Mouse (Mus musculus) hematopoietic stem cell, adult 5-6 weeks (primary cell): ENCODE data around the gene Pdp2. TPM values are rescaled to one million over a fixed set of nuclear protein-coding genes. Genes with fewer than 3 reads are reported as not detected.

ENCODE experiments used
- ATAC-seq, 2 experiments: fragments of 125-278 bp in 1 of 2; replicated peaks in 1 of 2; 2 replicates each; pipeline ENCODE4 v1.8.0; 2016 to 2017; ENCODE audit warnings: inconsistent platforms in 2 of 2, mild to moderate bottlenecking in 2 of 2, moderate number of reproducible peaks in 2 of 2, low read depth in 1 of 2, moderate TSS enrichment in 1 of 2; ENCODE audit not compliant: low FRiP score in 2 of 2, poor library complexity in 2 of 2, severe bottlenecking in 2 of 2, insufficient read depth in 1 of 2, low TSS enrichment in 1 of 2
- total RNA-seq: library from RNA; stranded (forward); fragments of 172-1452, 232-1000 nt; gene quantifications from 2 replicates; pipeline ENCODE4 v1.2.3, GENCODE M21; 2017

Gene Pdp2
- total RNA-seq, 1 experiment from 2014 or later, result 13.0 TPM

GRCm38 (mm10) chr8:104593536-104594325, 2.5 kb downstream of the Pdp2 start:
- ATAC-seq, result no peak

- ATAC-seq, result no peak
Measured at GRCm38 (mm10) chr8:104594611-104595362, 3.5 kb downstream of the Pdp2 start.

- ATAC-seq, result peak; percentile 55 to 61
Measured at GRCm38 (mm10) chr8:104595773-104596536, 4.7 kb downstream of the Pdp2 start.

DNA sequence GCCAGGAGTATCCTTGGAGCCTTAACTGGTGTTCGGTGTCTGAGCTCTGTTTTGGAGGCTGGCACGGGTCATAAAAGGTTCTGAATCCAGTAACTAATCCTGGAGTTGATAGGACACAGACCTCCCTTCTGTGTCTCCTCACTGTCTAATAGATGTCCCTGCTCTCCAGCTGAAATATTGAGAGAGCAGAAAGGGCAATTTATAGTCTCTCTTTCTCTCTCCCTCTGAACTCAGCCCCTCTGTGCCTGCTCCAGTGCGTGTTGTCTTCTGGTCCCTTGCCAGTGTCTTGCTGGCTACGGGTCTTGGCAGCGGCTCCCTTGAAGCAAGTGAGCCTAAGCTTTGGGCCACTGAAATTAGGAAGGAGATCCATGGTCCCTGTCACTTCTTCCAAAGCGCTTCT, 6.4 kb downstream of the Pdp2 start:
- ATAC-seq, result no peak

GRCm38 (mm10) chr8:104598496-104598895, 7.2 kb downstream of the Pdp2 start:
- no peak for ATAC-seq

DNA sequence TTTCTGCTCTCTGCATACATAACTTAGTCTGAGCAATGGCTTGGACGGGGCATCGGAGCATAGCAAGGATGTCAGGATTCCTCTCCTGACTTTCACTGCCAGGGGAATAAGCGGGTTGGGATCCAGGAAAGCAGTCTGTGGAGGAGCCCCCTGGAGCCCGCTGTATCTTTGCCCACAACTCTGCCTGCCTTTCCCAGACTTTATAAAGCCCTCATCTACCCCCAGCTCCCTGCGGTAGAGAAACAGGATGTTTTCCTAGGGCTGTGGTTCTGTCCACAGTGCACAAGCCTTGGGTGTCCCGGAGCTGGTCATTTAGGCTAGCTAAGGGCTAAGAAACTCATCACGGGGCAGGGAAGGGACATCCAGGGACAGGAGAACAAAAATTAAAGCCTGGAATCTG, 10.1 kb downstream of the Pdp2 start:
- no peak for ATAC-seq

DNA sequence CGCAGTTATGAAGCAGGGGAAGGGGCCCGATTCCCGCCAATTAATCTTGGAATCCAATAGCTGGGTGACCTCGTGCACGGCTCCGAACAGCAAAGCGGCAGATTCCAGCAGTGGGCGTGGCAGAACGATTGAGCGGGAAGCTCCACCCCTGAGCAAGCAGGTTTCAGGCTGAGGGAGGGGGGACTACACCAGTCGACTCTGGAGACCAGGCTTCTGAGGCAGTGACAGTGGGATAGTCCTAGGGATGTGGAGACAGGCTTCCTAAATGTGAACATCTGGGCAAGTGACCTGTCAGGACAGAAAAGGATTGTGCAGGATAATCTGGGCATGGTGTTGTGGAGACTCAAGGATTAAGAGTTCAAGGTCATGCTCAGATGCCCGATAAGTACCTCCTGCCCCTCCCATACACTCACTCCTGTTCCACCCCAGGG, 10.7 kb downstream of the Pdp2 start:
- ATAC-seq, result no peak

GRCm38 (mm10) chr8:104602468-104603244, 11.4 kb downstream of the Pdp2 start:
- ATAC-seq, result peak; percentile 98

DNA sequence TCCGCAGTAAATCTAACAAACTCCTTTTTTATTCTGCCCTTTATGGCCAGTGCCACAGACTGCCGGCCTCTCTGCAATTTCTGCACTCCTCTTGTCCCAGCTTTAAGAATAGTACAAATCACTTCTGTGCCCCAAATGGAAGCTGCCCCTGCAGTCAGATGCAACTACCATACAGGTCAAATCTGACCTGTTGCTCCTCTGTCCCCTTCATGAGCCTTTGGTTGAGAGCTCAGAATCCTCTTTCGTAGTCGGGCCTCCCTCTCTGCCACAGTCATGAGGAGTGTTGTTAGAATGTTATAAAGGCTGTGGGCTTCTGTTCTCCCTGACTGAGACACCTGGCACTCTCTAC, 12.0 kb downstream of the Pdp2 start:
- no peak for ATAC-seq

- ATAC-seq, result no peak
Measured at GRCm38 (mm10) chr8:104606329-104606728, 15.1 kb downstream of the Pdp2 start.

DNA sequence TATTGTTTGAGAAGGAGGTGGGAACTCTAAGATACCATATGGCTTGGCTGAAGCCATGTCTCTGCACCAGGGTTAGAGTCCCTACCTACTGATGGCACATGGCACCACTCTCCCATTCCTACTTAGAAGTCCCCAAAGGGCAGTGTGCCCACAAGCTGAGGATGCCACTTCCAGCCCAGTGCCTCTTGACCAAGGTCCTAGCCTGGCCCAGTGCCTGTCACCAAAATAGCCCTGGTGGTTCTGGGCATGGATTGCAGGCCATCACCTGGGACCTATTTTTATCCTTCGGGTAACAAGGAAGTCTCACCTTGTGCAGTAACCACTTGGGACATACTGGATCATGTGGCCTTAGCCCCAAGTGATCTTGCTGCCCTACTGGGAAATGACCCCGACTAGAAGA, 16.7 kb downstream of the Pdp2 start:
- no peak for ATAC-seq

DNA sequence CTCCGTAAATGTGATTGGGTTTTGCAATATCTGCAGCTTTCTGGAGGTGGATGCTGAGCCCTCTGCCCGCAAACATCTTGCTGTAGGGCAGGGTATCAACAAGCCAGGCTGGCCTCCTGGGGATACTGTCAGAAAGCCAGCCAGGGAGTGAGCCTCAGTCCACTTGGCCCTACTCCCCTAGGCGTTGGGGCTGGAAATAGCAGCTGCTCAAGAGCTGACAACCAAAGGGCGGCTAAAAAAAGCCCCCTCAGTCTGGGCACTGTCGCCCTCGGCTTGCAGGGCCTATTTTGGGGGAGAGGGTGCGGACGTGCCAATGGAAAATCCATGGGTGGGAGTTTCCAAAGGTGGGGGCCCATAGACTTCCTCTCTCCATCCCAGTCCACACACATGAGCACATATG, 18.0 kb downstream of the Pdp2 start:
- no peak for ATAC-seq

- ATAC-seq, result no peak
Measured at GRCm38 (mm10) chr8:104610185-104610766, 19.0 kb downstream of the Pdp2 start.

- ATAC-seq, result no peak
Measured at GRCm38 (mm10) chr8:104611613-104612012, 20.4 kb downstream of the Pdp2 start.

DNA sequence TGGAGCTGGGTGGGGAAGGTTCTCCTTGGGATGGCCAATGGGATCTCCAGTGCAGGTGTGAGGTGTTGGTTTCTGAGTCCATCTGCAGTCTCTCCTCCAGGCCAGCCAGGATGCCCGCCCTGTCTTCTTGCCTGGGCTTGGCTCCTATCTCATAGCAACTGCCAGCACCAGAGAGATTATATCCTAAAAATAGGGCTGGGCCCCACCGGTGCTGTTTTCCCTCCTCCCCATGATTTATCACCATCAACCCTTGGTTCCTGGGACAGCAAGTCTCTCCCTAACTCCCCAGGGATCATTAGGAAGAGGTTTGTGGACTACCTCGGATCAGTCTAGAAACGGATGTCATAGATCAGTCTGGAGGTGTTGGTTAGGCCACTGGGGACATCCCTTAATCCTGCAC, 21.9 kb downstream of the Pdp2 start:
- no peak for ATAC-seq

DNA sequence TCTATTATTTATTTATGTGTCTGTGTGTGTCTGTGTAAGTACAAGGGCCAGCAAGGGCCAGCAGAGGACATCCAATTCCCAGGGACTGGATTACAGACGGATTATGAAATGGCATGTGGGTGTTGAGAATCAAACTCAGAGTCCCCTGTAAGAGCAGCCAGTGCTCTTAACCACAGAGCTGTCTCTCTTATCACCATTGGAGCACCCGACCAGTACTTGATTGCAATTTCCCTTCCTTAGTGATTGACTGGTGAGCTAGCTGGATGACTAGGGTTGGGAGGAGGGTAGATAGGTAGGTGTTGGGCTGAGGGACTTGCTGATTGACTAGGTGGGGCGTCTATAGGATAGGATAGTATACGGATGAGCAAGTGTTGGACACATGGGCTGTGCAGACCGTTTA, 29.5 kb downstream of the Pdp2 start:
- ATAC-seq, result no peak

- no peak for ATAC-seq
Measured at GRCm38 (mm10) chr8:104624161-104624560, 32.9 kb downstream of the Pdp2 start, which contains the start of gene Cdh16. TSS of gene Cdh16 (minus strand) at chr8:104624396.
